Mouse (Mus musculus) heart, embryonic 16.5 days (tissue): ENCODE measurements at regions not wholly inside any gene's neighbourhood (a gene's known extent, or its start where the extent isn't known, plus 50 kb on each side); places are given as distances from the start of the nearest gene placed in this dataset.

Source experiments
- ATAC-seq: fragments of 200-750 bp; cut with Nextera tagmentation; replicated peaks from 2 replicates; pipeline ENCODE4 v1.8.0; 2017; ENCODE audit warnings: moderate number of reproducible peaks; ENCODE audit not compliant: insufficient read depth, low FRiP score; ENCODE audit errors: extremely low read depth
- H3K27ac ChIP-seq: fragments of 300-500 bp; sonication (generic); 2 replicates; pipeline ENCODE4 v1.5.1; 2014; ENCODE audit warnings: mild to moderate bottlenecking, low read length, control low read depth, moderate library complexity
- H3K27me3 ChIP-seq: fragments of 300-500 bp; sonication (generic); 2 replicates; pipeline ENCODE4 v1.6.1; 2014; ENCODE audit warnings: low read length, mixed read lengths; ENCODE audit not compliant: control insufficient read depth, insufficient read depth
- H3K36me3 ChIP-seq: fragments of 300-500 bp; sonication (generic); 2 replicates; pipeline ENCODE4 v1.6.1; 2014; ENCODE audit not compliant: control insufficient read depth, insufficient read depth
- H3K4me1 ChIP-seq: fragments of 300-500 bp; sonication (generic); 2 replicates; pipeline ENCODE4 v1.6.1; 2014; ENCODE audit warnings: low read length, mixed read lengths; ENCODE audit not compliant: control insufficient read depth, insufficient read depth
- H3K4me2 ChIP-seq: fragments of 300-500 bp; sonication (generic); 2 replicates; pipeline ENCODE4 v1.6.1; 2014; ENCODE audit warnings: low read depth, mild to moderate bottlenecking, control low read depth, low read length
- H3K4me3 ChIP-seq: fragments of 300-500 bp; sonication (generic); 2 replicates; pipeline ENCODE4 v1.5.1; 2014; ENCODE audit warnings: mild to moderate bottlenecking, control low read depth, low read length
- H3K9ac ChIP-seq: fragments of 300-500 bp; sonication (generic); 2 replicates; pipeline ENCODE4 v1.6.1; 2014; ENCODE audit warnings: low read length, control low read depth
- H3K9me3 ChIP-seq: fragments of 300-500 bp; sonication (generic); replicated peaks from 2 replicates; pipeline ENCODE4 v1.6.1; 2016; ENCODE audit warnings: low read length; ENCODE audit not compliant: control insufficient read depth
- WGBS: fragments of 180-500 bp; shearing (Covaris S2); extraction: QIAGEN DNeasy Blood & Tissue Kit; methylation state at CpG from one replicate; pipeline ENCODE4 v1.1.7; 2014; 5-methylcytosine and 5-hydroxymethylcytosine counted together

DNA sequence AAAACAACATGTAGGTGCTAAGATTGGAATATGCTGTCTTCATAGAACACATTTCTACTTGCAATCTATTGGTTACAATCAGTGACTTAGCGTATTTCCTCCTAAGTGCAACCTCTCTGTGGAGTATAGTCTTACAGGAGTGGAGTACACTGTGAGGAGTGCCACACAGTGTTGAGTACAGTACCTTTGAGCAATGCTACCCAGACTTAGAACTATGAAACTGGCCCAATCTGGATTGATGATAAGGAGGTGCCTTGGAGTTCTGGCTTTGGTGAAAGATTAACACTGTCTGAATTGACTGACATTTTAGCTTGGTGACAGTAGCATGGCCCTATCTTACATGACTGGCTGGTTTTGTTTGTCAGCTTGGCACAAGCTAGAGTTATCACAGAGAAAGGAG, 107.4 kb downstream of the Csl start:
- Histone ChIP-seq H3K4me2 (no peak overlapping the region), H3K27me3 (no peaks in the 10 kb centered on the region), H3K4me3 (no peak overlapping the region), H3K36me3 (no peaks in the 10 kb centered on the region), H3K27ac (no peak overlapping the region), H3K9ac (no peak overlapping the region), H3K4me1 (no peaks in the 10 kb centered on the region), H3K9me3 (no peaks in the 10 kb centered on the region; the same call in 1 of the 2 replicates)
- no peak for ATAC-seq
- WGBS: 97% methylated on average over 1 of the region's 1 CpGs

GRCm38 (mm10) chr10:99654284-99654683, 105.2 kb downstream of the Csl start:
- Histone ChIP-seq H3K9me3 (no peaks in the 10 kb centered on the region; the same call in 1 of the 2 replicates), H3K4me3 (no peak overlapping the region), H3K9ac (no peak overlapping the region), H3K27ac (no peak overlapping the region), H3K4me2 (no peak overlapping the region), H3K27me3 (no peaks in the 10 kb centered on the region), H3K4me1 (no peaks in the 10 kb centered on the region), H3K36me3 (no peaks in the 10 kb centered on the region)
- 84% methylated on average over 4 of the region's 4 CpGs for whole genome bisulfite sequencing
- no peak for ATAC-seq

GRCm38 (mm10) chr10:99676557-99677098, 82.8 kb downstream of the Csl start:
- Histone ChIP-seq H3K4me2 (no peak overlapping the region), H3K27ac (no peak overlapping the region), H3K9ac (no peak overlapping the region), H3K36me3 (no peaks in the 10 kb centered on the region), H3K27me3 (no peaks in the 10 kb centered on the region), H3K4me3 (no peak overlapping the region), H3K9me3 (no peaks in the 10 kb centered on the region), H3K4me1 (no peaks in the 10 kb centered on the region)
- peak; percentile 45; the same call in 1 of the 2 replicates for ATAC-seq
- WGBS: 36% methylated on average over 3 of the region's 3 CpGs

GRCm38 (mm10) chr10:99678096-99678495, 81.4 kb downstream of the Csl start:
- WGBS: 86% methylated on average over 9 of the region's 9 CpGs
- no peak overlapping the region for H3K27ac ChIP-seq
- H3K27me3 ChIP-seq: no peaks in the 10 kb centered on the region
- no peaks in the 10 kb centered on the region for H3K4me1 ChIP-seq
- no peaks in the 10 kb centered on the region for H3K36me3 ChIP-seq
- no peaks in the 10 kb centered on the region for H3K9me3 ChIP-seq
- no peak overlapping the region for H3K4me3 ChIP-seq
- ATAC-seq: no peak
- H3K4me2 ChIP-seq: no peak overlapping the region
- no peak overlapping the region for H3K9ac ChIP-seq

GRCm38 (mm10) chr10:99679813-99680212, 79.6 kb downstream of the Csl start:
- no peak overlapping the region for H3K9ac ChIP-seq
- H3K27ac ChIP-seq: no peak overlapping the region
- H3K4me1 ChIP-seq: no peaks in the 10 kb centered on the region
- H3K4me3 ChIP-seq: no peak overlapping the region
- WGBS: 70% methylated on average over 6 of the region's 6 CpGs
- H3K4me2 ChIP-seq: no peak overlapping the region
- H3K36me3 ChIP-seq: no peaks in the 10 kb centered on the region
- no peaks in the 10 kb centered on the region for H3K27me3 ChIP-seq
- no peak for ATAC-seq
- H3K9me3 ChIP-seq: no peaks in the 10 kb centered on the region

DNA sequence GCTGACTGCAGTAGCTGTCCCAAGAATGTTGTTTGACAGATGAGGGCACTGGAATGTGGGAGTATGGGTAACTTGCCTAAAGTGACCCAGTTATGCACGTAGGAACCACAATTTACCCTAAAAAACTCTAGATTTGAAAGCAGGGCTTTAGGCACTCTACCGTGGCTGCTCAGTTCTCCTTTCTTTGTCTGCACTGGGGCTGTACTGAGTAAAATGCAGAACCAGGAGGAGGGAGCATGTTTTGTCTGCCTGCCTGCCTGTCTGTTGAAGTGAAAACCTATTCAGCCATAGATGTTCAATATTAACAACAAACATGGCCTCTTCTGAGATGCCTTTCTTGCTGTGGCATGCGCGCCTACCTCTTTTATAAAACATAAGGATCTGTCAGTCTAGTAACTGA, 77.5 kb downstream of the Csl start:
- Histone ChIP-seq H3K9ac (no peak overlapping the region), H3K9me3 (no peaks in the 10 kb centered on the region), H3K4me2 (no peak overlapping the region), H3K36me3 (no peaks in the 10 kb centered on the region), H3K27me3 (no peaks in the 10 kb centered on the region), H3K27ac (no peak overlapping the region), H3K4me1 (peaks cover 6% of the 10 kb centered on the region), H3K4me3 (no peak overlapping the region)
- WGBS: 69% methylated on average over 4 of the region's 4 CpGs
- ATAC-seq: no peak

DNA sequence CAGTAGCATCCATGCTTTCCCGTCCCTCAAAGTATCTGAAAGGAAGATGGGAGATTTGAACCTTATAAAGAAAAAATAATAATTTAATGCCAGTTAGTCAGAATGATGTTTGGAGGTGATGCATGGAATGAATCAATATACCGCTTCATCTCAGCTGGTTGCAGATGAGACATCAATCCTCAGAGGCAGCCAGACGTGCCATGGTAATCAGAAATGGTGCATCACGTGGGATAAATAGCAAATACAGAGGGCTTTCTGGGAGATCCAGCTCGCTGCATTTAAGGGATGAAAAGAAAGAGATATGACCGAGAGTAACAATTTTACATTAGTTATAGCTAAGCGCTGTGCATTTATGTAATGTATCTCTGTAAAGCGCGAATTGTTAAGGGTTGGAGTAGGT, 77.1 kb downstream of the Csl start:
- WGBS: 86% methylated on average over 9 of the region's 9 CpGs
- no peak for ATAC-seq
- no peak overlapping the region for H3K4me2 ChIP-seq
- H3K9me3 ChIP-seq: no peaks in the 10 kb centered on the region
- no peak overlapping the region for H3K4me3 ChIP-seq
- H3K4me1 ChIP-seq: peaks cover 10% of the 10 kb centered on the region
- H3K27ac ChIP-seq: no peak overlapping the region
- H3K27me3 ChIP-seq: no peaks in the 10 kb centered on the region
- H3K9ac ChIP-seq: no peak overlapping the region
- H3K36me3 ChIP-seq: no peaks in the 10 kb centered on the region

GRCm38 (mm10) chr10:99683310-99683709, 76.1 kb downstream of the Csl start:
- no peak overlapping the region for H3K27ac ChIP-seq
- no peaks in the 10 kb centered on the region for H3K9me3 ChIP-seq
- no peak overlapping the region for H3K4me2 ChIP-seq
- no peak for ATAC-seq
- 49% methylated on average over 3 of the region's 3 CpGs for WGBS
- no peaks in the 10 kb centered on the region for H3K36me3 ChIP-seq
- H3K4me3 ChIP-seq: no peak overlapping the region
- H3K27me3 ChIP-seq: no peaks in the 10 kb centered on the region
- no peak overlapping the region for H3K9ac ChIP-seq
- peaks cover 10% of the 10 kb centered on the region for H3K4me1 ChIP-seq

- H3K4me3 ChIP-seq: no peak overlapping the region
- H3K4me1 ChIP-seq: peaks cover 10% of the 10 kb centered on the region
- H3K9ac ChIP-seq: no peak overlapping the region
- no peak overlapping the region for H3K4me2 ChIP-seq
- ATAC-seq: no peak
- H3K27me3 ChIP-seq: no peaks in the 10 kb centered on the region
- H3K27ac ChIP-seq: no peak overlapping the region
- no peaks in the 10 kb centered on the region for H3K36me3 ChIP-seq
- no peaks in the 10 kb centered on the region for H3K9me3 ChIP-seq
- 68% methylated on average over 5 of the region's 5 CpGs for WGBS
Measured at GRCm38 (mm10) chr10:99685911-99686310, 73.5 kb downstream of the Csl start.
